Mouse (Mus musculus) thymus, postnatal 4 days (tissue): Measurements from ENCODE around the gene Sgk1.
"Not testable (repeated sequence)": the region's sequence is repeated elsewhere in the genome, so short reads cannot be mapped to it uniquely, and the experiment has no call there.

Experiments used
- DNase-seq: peaks from one replicate; pipeline ENCODE4 v3.0.0; 2021

The Sgk1 gene

GRCm38 (mm10) chr10:21868623-21869022 lies 13.4 kb upstream of the Sgk1 start:
- no peak for DNase-seq

- no peak for DNase-seq
These were observed 174 bp upstream of the Sgk1 start for GRCm38 (mm10) chr10:21881837-21882183.

GRCm38 (mm10) chr10:21883587-21883986 lies 1.6 kb downstream of the Sgk1 start:
- DNase-seq: no peak

- no peak for DNase-seq
These were observed 2.5 kb downstream of the Sgk1 start for GRCm38 (mm10) chr10:21884534-21884933.

GRCm38 (mm10) chr10:21889141-21889765 lies 7.3 kb downstream of the Sgk1 start:
- DNase-seq: no peak

- DNase-seq: no peak
These were observed 8.3 kb downstream of the Sgk1 start for GRCm38 (mm10) chr10:21890293-21890692.

GRCm38 (mm10) chr10:21891442-21891841 lies 9.5 kb downstream of the Sgk1 start:
- no peak for DNase-seq

- no peak for DNase-seq
These were observed 10.1 kb downstream of the Sgk1 start for GRCm38 (mm10) chr10:21892104-21892503.

GRCm38 (mm10) chr10:21898417-21898816 lies 16.4 kb downstream of the Sgk1 start:
- no peak for DNase-seq

GRCm38 (mm10) chr10:21898851-21899250 lies 16.9 kb downstream of the Sgk1 start:
- not testable (repeated sequence) for DNase-seq

GRCm38 (mm10) chr10:21899397-21899796 lies 17.4 kb downstream of the Sgk1 start:
- DNase-seq: no peak

GRCm38 (mm10) chr10:21902152-21903140 lies 20.5 kb downstream of the Sgk1 start:
- no peak for DNase-seq

GRCm38 (mm10) chr10:21904151-21904550 lies 22.2 kb downstream of the Sgk1 start:
- DNase-seq: no peak

- DNase-seq: peak; percentile 43
These were observed 23.6 kb downstream of the Sgk1 start for GRCm38 (mm10) chr10:21905616-21906015.

- DNase-seq: peak; percentile 53
These were observed 25.0 kb downstream of the Sgk1 start for GRCm38 (mm10) chr10:21906894-21907446.

- peak; percentile 26 for DNase-seq
These were observed 25.8 kb downstream of the Sgk1 start for GRCm38 (mm10) chr10:21907784-21908183.

- DNase-seq: no peak
These were observed 26.7 kb downstream of the Sgk1 start for GRCm38 (mm10) chr10:21908686-21909085.

- DNase-seq: no peak
These were observed 28.4 kb downstream of the Sgk1 start for GRCm38 (mm10) chr10:21910334-21910733.

GRCm38 (mm10) chr10:21911303-21911947 lies 29.4 kb downstream of the Sgk1 start:
- peak; percentile 52 for DNase-seq

- no peak for DNase-seq
These were observed 32.8 kb downstream of the Sgk1 start for GRCm38 (mm10) chr10:21914751-21915150.

- no peak for DNase-seq
These were observed 34.5 kb downstream of the Sgk1 start for GRCm38 (mm10) chr10:21916301-21917071.

- no peak for DNase-seq
These were observed 36.2 kb downstream of the Sgk1 start for GRCm38 (mm10) chr10:21918016-21918749.
